Mouse (Mus musculus) limb, embryonic 14.5 days (tissue): ENCODE measurements around the gene Hps6. TPM values are rescaled to one million over a fixed set of nuclear protein-coding genes. Genes with fewer than 3 reads are reported as not detected.

Experiments used
- ATAC-seq: fragments of 200-750 bp; cut with Nextera tagmentation; 2 replicates; pipeline ENCODE4 v1.8.0; 2017; ENCODE audit warnings: low read depth, moderate number of reproducible peaks, moderate TSS enrichment; ENCODE audit not compliant: low FRiP score
- DNase-seq: peaks from one replicate; pipeline ENCODE4 v3.0.0-alpha.2; 2015; ENCODE audit warnings: low spot score
- H3K27ac ChIP-seq: fragments of 300-500 bp; sonication (generic); replicated peaks from 2 replicates; pipeline ENCODE4 v1.5.1; 2014; ENCODE audit warnings: low read depth, mild to moderate bottlenecking, low read length, moderate library complexity, mixed read lengths
- H3K27me3 ChIP-seq: fragments of 300-500 bp; sonication (generic); 2 replicates; pipeline ENCODE4 v1.6.1; 2014; ENCODE audit warnings: low read length, mixed read lengths; ENCODE audit not compliant: control insufficient read depth, insufficient read depth
- H3K36me3 ChIP-seq: fragments of 300-500 bp; sonication (generic); 2 replicates; pipeline ENCODE4 v1.6.1; 2014; ENCODE audit warnings: mild to moderate bottlenecking, low read length, moderate library complexity, mixed read lengths; ENCODE audit not compliant: control insufficient read depth, insufficient read depth
- H3K4me1 ChIP-seq: fragments of 300-500 bp; sonication (generic); 2 replicates; pipeline ENCODE4 v1.6.1; 2014; ENCODE audit warnings: antibody characterized with exemption, low read length, mixed read lengths; ENCODE audit not compliant: control insufficient read depth, insufficient read depth
- H3K4me2 ChIP-seq: fragments of 300-500 bp; sonication (generic); replicated peaks from 2 replicates; pipeline ENCODE4 v1.6.1; 2014; ENCODE audit warnings: low read depth, mild to moderate bottlenecking, low read length, moderate library complexity; ENCODE audit not compliant: severe bottlenecking
- H3K4me3 ChIP-seq: fragments of 300-500 bp; sonication (generic); replicated peaks from 2 replicates; pipeline ENCODE4 v1.5.1; 2014; ENCODE audit warnings: low read length
- H3K9ac ChIP-seq: fragments of 300-500 bp; sonication (generic); 2 replicates; pipeline ENCODE4 v1.6.1; 2014; ENCODE audit warnings: mild to moderate bottlenecking, low read depth, low read length, moderate library complexity; ENCODE audit not compliant: severe bottlenecking
- H3K9me3 ChIP-seq: fragments of 300-500 bp; sonication (generic); 2 replicates; pipeline ENCODE4 v1.6.1; 2016; ENCODE audit warnings: low read length; ENCODE audit not compliant: control insufficient read depth
- POLR2A ChIP-seq: fragments of 200-500 bp; IDR thresholded peaks from 2 replicates; pipeline ENCODE4 v1.8.0; 2012; ENCODE audit warnings: inconsistent platforms, mild to moderate bottlenecking, moderate library complexity, borderline replicate concordance; ENCODE audit not compliant: insufficient read depth, insufficient read length; ENCODE audit errors: extremely low read depth
- WGBS: fragments of 180-500 bp; shearing (Covaris S2); extraction: QIAGEN DNeasy Blood & Tissue Kit; methylation state at CpG from one replicate; pipeline ENCODE4 v1.1.7; 2014; 5-methylcytosine and 5-hydroxymethylcytosine counted together
- polyA plus RNA-seq, 2 experiments: library from polyadenylated mRNA; depleted of rRNA in 1 of 2; stranded (reverse) in 1 of 2; unstranded in 1 of 2; fragments of >200 nt; fragmentation: Nextera tagmentation in 1 of 2; extraction: Ambion mirVana in 1 of 2; gene quantifications; 2 replicates each; pipeline versions ENCODE4 v1.2.1 to v1.2.3; 2012 to 2014

Hps6 gene
- polyA plus RNA-seq, 2 experiments = 4.2 to 5.6 TPM

GRCm38 (mm10) chr19:46043380-46043779 is 40.1 kb downstream of the Hps6 start:
- ATAC-seq = no peak
- Histone ChIP-seq H3K4me1 (peaks cover 60% of the 10 kb centered on the region), H3K4me3 (peak overlapping the region; percentile 78), H3K36me3 (no peaks in the 10 kb centered on the region), H3K9ac (0 out of 2 replicates have a peak overlapping the region, but pooled peaks have one; percentile 87), H3K27me3 (no peaks in the 10 kb centered on the region), H3K9me3 (no peaks in the 10 kb centered on the region), H3K27ac (peak overlapping the region; percentile 90; the same call in 1 of the 2 replicates), H3K4me2 (peak overlapping the region; percentile 99)
- TF ChIP-seq POLR2A = no peak
- 63% methylated on average over 7 of the region's 7 CpGs for WGBS
- no peak for DNase-seq

DNA sequence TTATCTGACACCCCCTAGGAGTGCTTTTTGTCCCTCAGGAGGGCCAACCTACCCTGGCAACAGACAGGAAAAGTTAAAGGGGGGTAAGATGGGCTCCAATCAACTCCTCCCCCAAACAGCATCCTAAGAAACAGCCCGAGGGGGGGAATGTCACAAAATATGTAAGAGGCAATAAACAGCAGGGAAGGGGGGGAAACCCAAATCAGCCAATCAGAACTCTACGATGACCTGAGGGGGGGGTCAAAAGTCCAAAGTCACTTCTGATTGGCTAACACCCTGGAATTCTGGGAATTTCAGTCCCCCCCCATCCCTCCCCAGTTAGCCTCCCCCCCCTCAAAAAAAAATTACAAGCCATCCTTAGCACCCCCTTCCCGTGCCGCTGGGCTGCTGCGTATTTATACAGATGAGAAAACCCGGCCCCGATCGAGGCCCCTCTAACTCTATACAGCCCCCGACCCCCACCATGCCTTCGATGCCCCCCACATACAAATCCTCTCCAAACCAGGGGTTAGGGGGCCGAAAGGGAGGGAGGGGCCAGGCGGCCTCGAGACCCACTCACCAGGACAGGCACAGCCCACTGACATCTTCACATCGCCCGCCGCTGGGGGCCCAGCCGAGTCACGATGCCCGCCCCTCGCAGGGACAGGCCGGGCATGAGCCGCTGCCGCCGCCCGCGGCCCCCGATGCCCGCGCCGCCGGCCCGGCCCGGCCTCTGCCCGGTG is 41.1 kb downstream of the Hps6 start, which contains the start of gene Pprc1:
TSS of gene Pprc1 (plus strand) at position 616 of the 722 bp plus-strand sequence.
- 2% methylated on average over 13 of the region's 34 CpGs for WGBS
- no peaks in the 10 kb centered on the region for H3K27me3 ChIP-seq
- H3K4me1 ChIP-seq = peaks cover 58% of the 10 kb centered on the region
- peak within 1 kb of the TSS; percentile 87 for H3K9ac ChIP-seq
- H3K4me3 ChIP-seq = peak within 1 kb of the TSS; percentile 78
- H3K36me3 ChIP-seq = no peaks in the 10 kb centered on the region
- H3K27ac ChIP-seq = peak within 1 kb of the TSS; percentile 96
- ATAC-seq (peak; percentile 1; the same call in 1 of the 2 replicates), DNase-seq (peak; percentile 81)
- H3K9me3 ChIP-seq = no peaks in the 10 kb centered on the region
- H3K4me2 ChIP-seq = peak within 1 kb of the TSS; percentile 99
- no peak for TF ChIP-seq POLR2A

DNA sequence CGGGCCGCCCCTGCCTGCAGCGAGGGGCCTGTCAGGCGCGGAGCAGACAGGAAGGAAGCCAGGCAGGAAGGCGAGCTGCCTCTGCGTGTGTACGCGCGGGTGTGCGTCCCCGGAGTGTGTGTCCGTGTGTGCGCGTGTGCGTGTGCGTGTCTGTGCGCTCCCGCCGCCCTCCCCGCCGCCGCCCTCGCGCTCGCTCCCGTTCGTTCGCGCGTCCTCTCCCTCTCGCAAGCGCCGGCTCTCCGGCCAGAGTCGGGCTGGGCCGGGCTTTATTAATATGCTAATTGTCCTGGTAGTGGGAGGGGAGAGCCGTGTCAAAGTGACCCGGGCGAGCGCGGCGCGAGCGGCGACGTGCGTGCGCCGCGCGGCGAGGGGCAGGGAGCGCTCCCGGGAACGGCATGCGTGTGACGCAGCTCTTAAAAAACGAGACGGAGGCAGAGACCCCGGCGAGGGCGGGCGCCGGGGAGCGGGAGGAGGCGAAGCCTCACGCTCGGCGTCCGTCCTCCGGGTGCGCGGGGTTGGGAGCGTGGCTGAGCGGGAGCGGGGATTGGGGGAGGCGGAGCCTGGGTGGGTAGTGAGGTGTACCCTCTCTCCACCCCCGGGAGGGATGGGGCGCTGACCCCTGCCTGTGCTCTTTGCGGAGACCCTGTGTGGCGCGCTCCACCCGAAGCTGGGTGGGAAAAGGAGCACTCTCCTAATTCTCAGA is 41.8 kb downstream of the Hps6 start, which contains the start of gene Ldb1:
TSS of gene Ldb1 (minus strand) at position 222 of the 703 bp plus-strand sequence.
- Histone ChIP-seq H3K27me3 (no peaks in the 10 kb centered on the region), H3K36me3 (no peaks in the 10 kb centered on the region), H3K4me1 (peaks cover 53% of the 10 kb centered on the region), H3K9ac (peak within 1 kb of the TSS; percentile 87), H3K27ac (peak within 1 kb of the TSS; percentile 96), H3K9me3 (no peaks in the 10 kb centered on the region), H3K4me3 (peak within 1 kb of the TSS; percentile 78), H3K4me2 (peak within 1 kb of the TSS; percentile 99)
- ATAC-seq (peak; percentile 76), DNase-seq (peak; percentile 81)
- 0 out of 2 replicates have a peak, but pooled peaks have one; percentile 47 for TF ChIP-seq POLR2A
- 2% methylated on average over 59 of the region's 84 CpGs for WGBS

DNA sequence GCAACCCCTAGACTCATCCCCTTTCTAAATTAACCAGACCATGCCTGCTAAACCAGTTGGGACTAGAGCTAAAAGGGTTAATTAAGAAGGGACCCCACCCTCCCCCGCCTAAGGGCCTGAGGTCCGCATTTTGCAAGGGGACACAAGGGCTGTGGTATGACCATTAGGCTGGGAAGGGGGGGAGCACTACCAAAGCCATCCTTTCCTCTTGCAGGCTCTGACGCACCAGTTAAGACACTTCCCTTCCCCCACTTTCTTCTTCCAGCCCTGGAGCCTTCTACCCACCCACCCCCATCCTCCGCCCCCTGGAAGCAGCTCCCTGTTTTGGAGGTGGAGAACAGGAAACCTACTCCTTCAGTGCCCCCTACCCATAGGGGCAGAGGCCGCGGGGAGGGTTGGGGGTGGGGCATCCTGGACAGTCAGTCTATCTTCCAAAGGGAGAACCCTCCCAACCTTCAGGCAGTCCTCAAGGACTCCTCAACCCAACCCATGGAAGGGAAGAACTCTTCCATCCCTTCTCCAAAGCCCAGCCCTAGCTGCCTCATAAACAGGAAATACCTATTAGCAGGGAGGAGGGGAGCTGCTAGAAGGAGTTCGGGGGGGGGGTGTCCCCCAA is 42.5 kb downstream of the Hps6 start:
- peaks cover 46% of the 10 kb centered on the region for H3K4me1 ChIP-seq
- peak; percentile 85 for DNase-seq

GRCm38 (mm10) chr19:46046621-46047025 is 43.3 kb downstream of the Hps6 start:
- Histone ChIP-seq H3K4me2 (peak overlapping the region; percentile 99), H3K27ac (peak overlapping the region; percentile 96), H3K9me3 (no peaks in the 10 kb centered on the region), H3K4me1 (peaks cover 38% of the 10 kb centered on the region), H3K4me3 (no peak overlapping the region; the same call in 1 of the 2 replicates), H3K27me3 (no peaks in the 10 kb centered on the region), H3K9ac (no peak overlapping the region), H3K36me3 (no peaks in the 10 kb centered on the region)
- ATAC-seq = no peak
- 8% methylated on average over 10 of the region's 10 CpGs for WGBS
- DNase-seq = no peak
- TF ChIP-seq POLR2A = no peak

More for the DNA sequence above, 42.5 kb downstream of the Hps6 start:
- 1% methylated on average over 6 of the region's 7 CpGs for WGBS
- Histone ChIP-seq H3K36me3 (no peaks in the 10 kb centered on the region), H3K27ac (peak overlapping the region; percentile 96), H3K4me2 (peak overlapping the region; percentile 99), H3K9ac (peak overlapping the region; percentile 87), H3K4me3 (peak overlapping the region; percentile 78), H3K9me3 (no peaks in the 10 kb centered on the region), H3K27me3 (no peaks in the 10 kb centered on the region)
- no peak for TF ChIP-seq POLR2A
- ATAC-seq = peak; percentile 53
